Mouse (Mus musculus): ENCODE data around the gene Fam161a.

Gene Fam161a

DNA sequence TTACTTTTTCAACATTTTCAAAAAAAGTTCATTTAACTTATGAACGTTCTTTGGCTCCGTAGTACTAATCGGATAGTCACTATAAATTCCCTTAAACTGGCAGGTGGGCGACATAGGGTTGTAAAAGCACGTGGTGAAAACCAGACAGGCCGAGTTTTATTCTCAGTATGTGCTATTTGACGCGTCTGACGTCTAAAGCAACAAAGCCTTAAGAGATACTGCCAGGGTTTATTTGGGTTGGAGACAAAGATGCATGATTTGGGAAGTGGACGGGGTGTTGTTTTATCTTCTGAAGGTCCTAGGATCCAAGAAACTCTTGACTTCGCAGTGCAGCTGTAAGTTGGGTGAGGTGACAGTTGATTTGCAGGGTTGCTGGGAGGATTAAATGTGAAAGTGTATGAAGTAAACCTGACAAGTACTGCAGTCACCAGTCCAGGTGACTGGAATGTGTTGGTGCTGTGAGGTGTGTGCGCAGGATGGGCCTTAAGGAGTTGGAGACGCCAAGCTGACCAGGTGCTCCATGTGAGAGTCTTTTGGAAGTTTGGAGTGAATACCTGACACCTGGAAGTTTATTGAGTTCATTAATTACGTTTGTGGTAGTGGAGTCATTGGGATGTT, 16.0 kb upstream of the Fam161a start:
- no peak for DNase-seq

DNA sequence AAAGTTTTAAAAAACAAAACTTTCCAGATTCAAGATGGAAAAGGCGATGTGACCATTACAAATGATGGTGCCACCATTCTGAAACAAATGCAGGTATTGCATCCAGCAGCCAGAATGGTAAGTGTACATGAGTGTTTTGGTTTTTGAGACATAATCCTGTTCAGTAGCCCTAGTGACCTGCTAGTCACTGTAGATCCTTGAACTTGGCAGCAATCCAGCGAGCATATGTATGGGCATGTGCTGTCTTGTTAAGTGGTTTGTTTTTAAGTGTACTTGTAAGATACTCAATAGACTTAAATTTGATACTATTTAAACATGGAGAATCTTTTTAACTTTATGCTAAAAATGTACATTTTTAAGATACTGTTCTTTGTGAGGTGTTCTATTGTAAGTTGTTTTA, 13.1 kb upstream of the Fam161a start:
- no peak for DNase-seq

DNA sequence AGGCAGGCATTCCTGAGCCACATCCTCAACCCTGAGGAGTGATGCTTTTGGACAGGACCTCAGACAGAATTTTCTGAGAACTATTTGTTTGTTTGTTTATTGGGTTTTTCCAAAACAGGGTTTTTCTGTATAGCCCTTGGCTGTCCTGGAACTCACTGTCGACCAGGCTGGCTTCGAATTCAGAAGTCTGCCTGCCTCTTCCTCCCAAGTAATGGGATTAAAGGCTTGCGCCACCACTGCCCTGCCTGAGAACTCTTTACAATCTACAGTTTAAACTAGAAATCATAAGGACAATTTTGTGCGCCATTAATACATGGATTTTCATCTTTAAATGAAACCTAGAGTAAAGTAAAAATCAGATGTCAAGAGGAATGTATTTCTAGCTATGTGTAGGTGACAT, 11.9 kb upstream of the Fam161a start:
- no peak for DNase-seq

DNA sequence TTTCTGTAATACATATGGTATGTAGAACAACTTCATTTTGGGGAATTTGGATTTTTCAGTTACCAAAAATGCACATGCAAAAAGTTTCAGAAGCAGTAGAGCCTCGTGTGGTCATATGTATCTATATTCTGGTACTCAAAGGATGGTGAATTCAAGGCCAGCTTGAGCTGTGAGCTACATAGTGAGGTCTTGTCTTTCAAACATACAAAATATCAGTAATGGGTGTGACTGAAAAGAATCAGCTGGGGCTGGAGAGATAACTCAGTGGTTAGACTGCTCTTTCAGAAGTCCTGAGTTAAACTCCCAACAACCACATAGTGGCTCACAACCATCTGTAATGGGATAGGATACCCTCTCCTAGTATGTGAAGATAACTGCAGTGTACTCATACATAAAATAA, 9.0 kb upstream of the Fam161a start:
- DNase-seq: no peak

DNA sequence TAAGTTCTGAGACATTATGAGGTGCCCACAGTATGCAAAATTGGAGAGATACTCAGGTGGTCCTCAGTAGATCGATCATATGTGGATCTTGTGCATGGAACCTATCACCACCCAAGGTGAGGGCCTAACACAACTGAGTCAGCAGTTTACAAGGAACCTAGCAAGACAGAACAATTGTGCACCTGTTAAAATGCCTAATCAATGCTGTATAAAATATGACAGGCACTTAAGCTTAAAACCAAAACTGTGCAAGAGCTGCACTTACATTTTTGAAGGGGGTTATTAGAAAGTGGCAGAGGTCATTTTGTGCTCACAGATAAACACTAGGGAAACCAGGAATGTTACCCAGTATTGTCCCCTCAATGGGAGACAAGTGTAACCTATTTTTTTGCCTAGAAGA, 2.1 kb upstream of the Fam161a start:
- no peak for DNase-seq

DNA sequence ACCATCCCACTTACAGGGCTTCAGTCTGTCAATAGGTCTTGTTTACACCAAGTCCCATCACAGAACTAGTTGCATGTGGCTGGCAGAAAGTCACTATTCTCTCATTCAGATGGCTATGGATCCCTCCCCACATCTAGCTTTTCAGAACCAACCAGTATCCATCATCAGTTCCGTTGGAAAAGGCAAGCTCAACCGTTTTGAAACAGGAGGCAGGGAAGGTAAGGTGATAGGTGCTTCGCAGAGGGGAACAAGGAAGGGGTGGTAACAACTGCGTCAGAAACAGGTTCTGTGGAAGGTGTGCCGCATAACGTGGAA, 208 bp upstream of the Fam161a start:
- DNase-seq: no peak

DNA sequence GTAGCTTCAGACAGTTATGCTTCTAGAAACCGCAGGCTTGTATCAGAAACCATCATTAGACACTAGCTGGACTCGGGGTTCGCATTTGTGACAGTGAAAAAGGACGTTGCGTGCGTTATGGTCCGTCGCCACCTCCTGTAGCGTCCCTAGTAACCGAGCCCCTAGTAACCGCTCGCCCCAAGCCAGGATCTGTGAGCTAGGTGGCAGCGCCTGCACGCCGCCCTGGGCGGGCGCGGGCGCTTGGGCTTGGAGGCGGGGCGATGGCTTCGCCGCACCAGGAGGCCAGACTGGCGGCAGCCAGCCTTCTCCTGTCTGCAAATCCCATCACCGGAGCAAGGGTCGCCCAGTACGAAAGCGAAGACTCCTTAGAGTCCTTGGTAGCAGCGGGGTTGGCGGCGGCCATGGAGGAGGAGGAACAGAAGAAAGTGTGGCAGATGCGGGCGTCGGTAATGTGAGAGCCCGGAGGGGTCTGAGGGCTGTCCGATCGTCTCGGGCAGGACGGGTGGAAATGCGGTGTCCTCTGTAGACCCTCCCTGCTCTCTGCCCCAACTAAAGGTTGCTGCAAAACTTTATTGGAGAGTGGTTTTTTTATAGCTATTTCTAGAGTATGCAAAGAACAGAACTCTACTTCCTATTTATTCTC, 971 bp downstream of the Fam161a start:
- peak; percentile 83 for DNase-seq

DNA sequence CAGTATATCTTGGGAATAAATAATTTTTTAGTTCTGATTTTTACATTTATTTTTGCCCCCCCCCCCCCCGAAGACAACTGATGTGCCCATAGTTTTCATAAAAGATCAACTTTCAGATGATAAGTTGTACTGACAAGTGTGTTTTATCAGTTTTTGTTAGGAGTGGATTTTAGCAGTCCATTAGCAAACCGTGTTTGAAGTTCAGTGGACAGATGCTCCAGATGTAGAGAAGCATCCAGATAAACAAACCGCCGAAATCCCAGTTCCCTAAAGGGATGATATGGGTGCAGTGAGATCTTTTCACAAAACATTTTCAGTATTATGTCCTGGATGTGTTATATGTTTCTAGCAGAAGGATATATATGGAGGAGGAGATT, 1.5 kb downstream of the Fam161a start:
- no peak for DNase-seq

DNA sequence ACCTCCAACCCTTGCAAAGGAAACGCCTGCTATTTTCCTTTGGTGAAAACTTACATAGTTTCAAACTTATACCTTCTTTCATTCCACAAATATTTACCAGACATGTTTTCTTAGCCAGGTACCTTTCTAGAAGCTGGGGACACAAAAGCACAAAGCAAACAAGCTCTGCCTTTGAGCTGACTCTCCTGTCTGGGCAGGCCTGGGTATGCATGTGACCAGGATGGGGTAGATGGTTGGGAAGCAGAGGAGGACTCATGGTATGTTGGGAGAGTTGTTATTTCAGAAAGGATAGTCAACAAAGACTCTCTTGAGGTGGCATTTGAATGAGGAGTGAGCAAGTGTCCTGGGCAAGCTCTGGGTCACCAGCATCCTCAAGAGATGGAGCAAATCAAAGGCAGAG, 5.8 kb downstream of the Fam161a start:
- DNase-seq: no peak

DNA sequence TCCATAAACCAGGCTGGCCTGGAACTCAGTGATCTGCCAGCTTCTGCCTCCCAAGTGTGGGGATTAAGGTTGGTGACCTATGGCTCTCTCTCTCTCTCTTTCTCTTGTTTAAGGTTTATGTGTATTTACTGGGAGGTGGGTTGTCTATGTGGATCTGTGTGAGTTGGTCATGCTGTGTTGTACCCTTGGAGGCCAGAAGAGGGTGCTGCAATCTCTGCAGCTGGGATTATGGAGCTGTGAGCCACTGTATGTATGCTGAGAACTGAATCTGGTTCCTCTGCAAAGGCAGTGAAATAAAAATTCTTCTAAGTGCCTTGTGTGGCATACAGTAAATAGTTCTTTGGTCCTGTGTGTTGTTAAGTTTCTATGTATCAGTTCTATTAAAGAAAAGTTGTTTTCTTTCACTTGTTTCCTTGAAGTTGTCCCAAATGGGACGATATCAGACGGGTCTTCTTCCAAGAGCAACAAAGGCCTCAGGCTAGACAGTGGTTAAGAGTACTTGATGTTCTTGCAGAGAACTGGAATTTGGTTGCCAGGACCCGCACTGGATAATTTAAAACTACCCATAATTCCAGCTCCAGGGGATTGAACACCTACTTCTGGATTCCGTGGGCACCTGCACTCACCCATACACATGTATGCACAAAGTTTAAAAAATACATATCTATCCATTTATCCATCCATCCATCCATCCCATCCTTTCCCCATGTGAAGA, 6.4 kb downstream of the Fam161a start:
- no peak for DNase-seq

DNA sequence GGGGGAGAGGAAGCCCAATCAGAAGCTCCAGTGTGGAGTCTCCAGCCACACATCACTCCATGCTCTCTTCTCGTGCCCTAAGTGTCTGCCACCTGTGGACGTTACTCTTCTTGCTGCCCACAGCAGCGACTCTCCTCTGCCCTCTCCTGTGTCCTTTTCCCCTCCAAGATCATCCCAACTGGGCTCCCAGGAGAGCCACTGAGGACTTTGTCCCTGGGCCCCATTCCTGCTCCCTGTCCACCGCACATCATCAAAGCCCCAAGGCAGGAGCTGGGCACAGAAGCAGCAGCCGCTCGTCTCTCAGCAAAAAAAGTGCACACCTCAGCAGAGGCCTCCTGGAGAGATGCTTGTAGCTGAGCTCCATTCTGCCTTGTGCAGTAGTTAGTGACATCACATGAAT, 7.7 kb downstream of the Fam161a start:
- DNase-seq: no peak

DNA sequence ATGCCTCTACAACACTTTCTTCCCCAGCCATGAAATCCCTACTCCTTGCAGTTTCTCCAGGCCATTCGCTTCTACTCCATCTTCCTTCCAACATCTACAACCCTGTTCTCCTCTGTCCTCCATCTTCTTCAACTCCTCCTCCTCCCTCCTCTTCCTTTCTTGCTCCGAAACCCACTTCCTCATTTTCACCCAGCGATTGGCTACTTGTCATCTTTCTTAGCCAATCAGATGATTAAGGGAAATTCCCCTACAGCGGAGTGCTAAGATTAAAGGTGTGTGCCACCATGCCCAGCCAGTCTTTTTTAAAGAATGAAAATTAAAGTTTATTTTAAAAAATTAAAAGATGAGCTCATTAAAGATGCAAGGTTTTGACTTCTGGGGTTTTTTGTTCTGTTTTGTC, 10.6 kb downstream of the Fam161a start:
- DNase-seq: no peak

DNA sequence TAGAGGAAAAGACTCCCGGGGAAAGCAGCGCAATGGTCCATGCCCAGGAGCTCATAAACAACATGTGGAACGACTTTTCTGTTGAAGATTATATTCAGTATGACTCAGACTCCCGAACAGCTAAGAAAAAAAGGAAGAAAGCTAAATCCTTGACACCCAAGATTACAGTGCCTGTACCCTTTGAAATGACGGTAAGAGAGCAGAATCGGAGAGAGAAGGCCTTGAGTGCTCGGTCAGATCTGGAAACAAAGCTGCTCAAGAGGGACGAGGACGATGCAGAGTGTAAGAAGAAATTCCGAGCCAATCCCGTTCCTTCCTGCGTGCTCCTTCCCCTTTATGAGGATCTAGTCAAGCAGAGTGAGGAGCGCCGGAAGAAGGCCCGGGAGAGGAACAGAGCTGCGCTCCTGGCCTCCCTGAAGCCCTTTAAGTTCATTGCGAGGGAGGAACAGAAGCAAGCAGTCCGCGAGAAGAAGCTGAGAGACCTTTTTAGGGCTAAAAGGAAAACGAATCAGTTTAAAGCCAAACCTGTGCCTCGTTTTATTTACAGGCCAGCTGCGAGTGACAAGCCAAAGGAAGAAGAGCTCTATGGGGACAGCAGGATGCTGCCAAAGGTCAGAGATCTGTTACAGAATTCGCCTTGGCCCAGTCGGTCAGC, 12.9 kb downstream of the Fam161a start:
- no peak for DNase-seq

DNA sequence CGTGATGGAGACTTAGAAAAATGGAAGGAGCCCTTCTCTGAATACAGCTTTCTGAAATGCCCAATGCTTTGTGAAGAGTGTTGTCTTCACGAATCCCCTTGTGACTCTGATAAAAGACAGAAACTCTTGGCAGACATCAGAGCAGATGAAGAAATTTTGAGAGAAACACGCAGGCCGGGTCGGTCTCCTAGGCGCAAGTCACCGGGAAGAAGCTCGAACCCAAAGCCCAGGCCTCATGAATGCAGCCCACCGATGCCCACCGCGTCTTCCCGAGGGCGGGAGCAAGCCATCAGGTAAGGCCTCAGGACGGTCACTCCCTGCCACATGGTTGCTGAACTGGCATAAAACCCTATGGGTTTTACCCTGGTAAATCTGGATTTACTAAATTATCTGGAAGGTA, 13.5 kb downstream of the Fam161a start:
- DNase-seq: no peak

DNA sequence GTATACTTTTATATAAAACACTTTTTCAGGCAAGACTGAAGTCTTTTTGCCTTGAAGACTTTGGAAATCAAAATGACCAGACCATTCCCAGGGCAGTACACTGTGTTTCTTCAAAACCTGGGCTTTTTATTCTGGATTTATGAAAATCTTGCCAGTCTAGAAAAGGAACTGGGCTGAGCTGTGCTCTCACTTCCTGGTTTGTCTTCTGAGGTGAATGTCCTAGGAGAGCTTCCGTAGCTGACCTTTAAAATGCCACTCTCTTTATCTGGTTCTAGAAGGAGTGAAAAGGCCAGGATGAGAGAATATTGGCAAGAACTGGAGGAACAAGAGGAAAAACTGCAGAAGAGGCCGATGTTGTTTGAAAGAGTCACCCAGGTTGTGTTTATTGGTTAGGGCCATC, 15.8 kb downstream of the Fam161a start:
- DNase-seq: no peak

DNA sequence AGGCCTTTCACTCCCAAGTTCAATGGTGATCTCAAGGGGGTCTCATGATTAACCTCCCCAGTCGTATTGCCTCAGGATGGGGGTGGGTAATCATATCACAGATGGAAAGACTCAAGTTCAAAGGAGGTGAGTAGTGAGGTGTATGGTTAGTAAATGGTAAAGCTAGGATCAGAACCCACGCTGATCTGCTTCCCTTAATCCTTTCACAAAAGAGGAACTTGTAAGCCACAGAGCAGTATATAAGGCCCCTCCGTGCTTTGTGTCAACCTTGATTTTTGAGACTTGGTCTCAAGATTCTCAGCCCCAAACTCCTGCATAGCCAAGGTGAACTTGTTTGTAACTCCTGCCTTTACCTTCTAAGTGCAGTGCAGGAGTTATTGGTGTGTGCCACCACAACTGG, 16.8 kb downstream of the Fam161a start:
- DNase-seq: no peak

DNA sequence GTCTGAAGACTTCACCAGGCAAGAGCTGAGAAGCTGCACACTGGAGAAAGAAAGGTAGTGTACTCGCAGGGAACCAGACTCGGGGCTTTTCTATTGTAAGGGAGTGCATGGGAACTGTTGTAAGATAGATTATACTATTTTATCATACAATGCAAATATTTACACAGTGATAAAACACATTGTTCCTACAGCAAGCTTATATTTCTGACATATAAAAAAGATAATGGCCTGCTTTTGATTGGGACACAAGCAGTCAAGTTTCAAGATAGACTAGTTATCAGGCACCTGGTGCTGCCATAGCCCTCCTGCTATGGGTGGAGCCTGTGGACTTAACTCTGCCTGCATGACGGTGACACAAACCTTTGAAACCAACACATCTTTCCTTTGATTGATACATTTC, 21.6 kb downstream of the Fam161a start:
- no peak for DNase-seq

DNA sequence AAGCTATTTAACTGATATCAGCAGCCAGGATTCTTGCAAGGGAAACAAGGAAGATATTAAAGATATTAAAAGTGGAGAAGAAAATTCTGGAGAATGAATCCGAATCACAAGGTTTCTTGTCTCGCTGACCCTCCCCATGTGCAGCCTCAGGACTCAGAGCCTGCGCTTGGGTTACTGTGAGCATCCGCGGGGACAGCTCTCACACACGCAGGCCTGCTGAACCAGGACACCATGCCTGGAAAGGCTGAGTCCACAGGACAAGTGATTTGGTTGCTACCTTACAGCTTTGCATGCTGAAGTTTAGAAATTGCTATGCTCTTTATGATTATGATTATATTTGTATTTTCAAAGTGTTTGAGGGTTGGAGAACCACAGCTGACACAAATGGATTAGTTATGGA, 22.1 kb downstream of the Fam161a start:
- DNase-seq: no peak

DNA sequence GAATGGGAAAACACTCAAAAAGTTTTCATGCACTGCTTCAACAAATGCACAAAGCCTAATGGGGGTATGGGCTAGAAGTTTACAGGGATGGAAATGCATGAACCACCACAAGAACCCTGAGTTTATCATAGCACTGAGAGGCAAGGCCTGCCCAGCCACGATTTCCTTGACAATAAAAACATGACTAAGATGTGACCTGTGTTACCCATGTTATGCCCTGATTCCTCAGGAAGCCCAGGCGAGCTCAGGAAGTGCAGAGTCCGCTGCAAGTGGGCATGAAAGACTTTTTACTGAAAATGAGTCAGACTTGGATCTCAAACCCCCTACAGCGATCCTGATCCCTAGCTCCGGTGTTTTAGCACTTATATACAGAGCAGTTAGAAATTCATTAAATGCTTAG, 39.9 kb downstream of the Fam161a start:
- no peak for DNase-seq

DNA sequence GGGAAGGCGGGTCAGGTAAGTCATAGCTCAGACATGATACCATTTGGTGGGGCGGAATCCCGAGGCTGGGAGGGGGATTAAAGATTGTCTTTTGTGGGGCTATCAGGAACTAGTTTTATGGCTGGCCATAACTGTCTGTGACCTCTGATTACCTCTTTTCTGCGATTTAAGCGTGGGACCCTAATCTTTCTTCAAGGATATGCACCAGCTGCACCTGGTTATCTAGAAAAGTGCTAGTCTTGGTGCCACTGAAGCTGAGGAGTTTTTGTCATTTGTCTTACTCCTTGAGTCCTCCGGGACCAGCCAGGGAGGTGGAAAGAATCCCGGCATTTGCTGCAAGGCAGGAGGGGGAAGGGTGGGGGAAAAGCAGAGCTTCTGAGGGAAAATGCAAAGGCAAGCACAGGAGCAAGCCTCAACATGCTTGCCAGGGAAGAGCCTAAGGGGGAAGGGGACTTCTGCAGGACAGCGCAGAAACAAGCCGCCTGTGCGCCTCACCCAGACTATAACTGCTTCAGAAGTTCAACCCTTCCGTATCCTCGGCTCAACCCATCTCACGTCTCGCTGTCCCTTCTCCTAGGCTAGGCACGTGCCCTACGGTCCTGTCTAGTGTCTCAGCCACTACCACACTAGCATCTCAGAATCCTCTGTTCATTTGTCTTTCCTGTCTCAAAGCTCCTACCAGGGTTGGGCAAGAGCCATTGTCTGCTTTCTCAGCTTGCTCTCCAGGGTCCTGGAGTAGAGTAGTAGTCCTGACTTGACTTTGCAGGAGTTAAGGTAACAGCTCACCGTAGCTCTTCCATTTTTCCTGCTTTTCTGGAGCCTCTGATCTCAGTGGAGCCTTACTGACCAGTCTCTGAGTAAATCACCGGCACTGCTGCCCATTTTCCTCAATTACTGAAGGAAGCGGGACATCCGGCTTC, 40.6 kb downstream of the Fam161a start:
- DNase-seq: no peak

DNA sequence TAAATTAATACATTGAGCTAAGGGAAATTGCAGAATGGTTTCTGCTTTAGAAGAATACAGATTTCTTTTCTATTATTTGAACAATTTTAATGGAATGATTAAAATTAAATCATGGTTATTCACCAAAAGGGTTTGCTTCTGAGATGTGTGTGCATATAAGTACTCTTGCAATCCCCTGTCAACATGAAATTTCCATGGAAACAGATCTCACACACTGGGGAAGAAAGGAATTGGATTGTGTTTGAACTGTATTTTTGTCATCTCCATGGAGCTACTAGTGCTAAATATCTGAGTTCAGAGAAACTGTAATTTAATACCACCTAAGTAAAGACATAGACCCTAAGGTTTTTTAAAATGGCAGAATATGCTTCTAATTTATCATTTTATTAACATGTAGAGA, 42.3 kb downstream of the Fam161a start:
- no peak for DNase-seq

DNA sequence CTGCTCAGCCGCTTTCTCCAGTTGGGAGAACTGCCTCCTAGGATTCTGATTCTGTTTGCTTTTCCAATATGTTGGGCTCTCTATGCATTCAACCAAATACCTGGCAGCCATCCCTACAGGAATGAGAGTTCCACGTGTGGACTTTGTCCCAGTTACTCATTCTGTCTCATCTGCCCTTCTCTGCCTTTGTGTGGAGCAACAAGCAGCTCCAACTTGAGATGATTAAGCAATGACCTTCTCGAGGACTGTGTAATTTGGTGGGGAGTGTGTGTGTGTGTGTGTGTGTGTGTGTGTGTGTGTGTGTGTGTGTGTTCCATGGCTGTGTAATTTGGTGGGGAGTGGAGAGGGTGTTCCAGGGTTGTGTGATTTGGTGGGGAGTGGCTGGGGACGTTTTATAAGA, 45.0 kb downstream of the Fam161a start:
- DNase-seq: no peak

DNA sequence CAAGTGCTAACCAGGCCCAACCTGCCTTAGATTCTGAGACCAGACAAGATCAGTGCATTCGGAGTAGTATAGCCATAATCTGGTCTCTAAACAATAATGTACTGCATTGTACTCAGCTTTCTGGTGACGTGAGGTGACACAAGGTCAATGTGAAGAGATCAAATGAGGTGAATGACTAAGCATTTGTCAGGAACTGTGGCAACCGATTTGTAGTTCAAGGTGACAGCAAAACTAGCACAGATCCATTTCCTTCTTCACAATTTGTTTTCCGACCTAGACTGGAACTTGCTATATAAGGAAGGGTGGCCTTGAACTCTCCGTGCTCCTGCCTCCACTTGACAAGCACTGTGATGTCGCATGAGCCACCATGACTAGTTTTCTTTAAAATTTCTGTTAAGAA, 55.8 kb downstream of the Fam161a start:
- no peak for DNase-seq

All from right cerebral cortex, postnatal 25 days (tissue).